Mouse (Mus musculus) midbrain, postnatal 0 days (tissue): ENCODE results near the gene Acss3. TPM values are rescaled to one million over a fixed set of nuclear protein-coding genes. Genes with fewer than 3 reads are reported as not detected.
A peak's percentile ranks its signal among the peaks of the same experiment; 100 is the strongest.

Experiments used
- ATAC-seq: fragments of 200-750 bp; cut with Nextera tagmentation; 2 replicates; pipeline ENCODE4 v1.8.0; 2017; ENCODE audit warnings: moderate number of reproducible peaks, mild to moderate bottlenecking, moderate TSS enrichment, moderate library complexity; ENCODE audit not compliant: low FRiP score
- DNase-seq: peaks from one replicate; pipeline ENCODE4 v3.0.0-alpha.2; 2015; ENCODE audit warnings: low spot score
- H3K27ac ChIP-seq: fragments of 300-500 bp; sonication (generic); 2 replicates; pipeline ENCODE4 v1.5.1; 2014; ENCODE audit warnings: low read depth, mild to moderate bottlenecking, low read length, mixed read lengths
- H3K27me3 ChIP-seq: fragments of 300-500 bp; sonication (generic); 2 replicates; pipeline ENCODE4 v1.6.1; 2014; ENCODE audit warnings: low read length, control low read depth, mixed read lengths; ENCODE audit not compliant: insufficient read depth
- H3K36me3 ChIP-seq: fragments of 300-500 bp; sonication (generic); 2 replicates; pipeline ENCODE4 v1.6.1; 2014; ENCODE audit warnings: low read length, control low read depth, mixed read lengths; ENCODE audit not compliant: insufficient read depth
- H3K4me1 ChIP-seq: fragments of 300-500 bp; sonication (generic); 2 replicates; pipeline ENCODE4 v1.6.1; 2014; ENCODE audit warnings: mild to moderate bottlenecking, control low read depth, antibody characterized with exemption, low read length, mixed read lengths; ENCODE audit not compliant: insufficient read depth
- H3K4me2 ChIP-seq: fragments of 300-500 bp; sonication (generic); 2 replicates; pipeline ENCODE4 v1.6.1; 2014; ENCODE audit warnings: low read depth, mild to moderate bottlenecking, low read length, mixed read lengths; ENCODE audit not compliant: poor library complexity, severe bottlenecking
- H3K4me3 ChIP-seq: fragments of 300-500 bp; sonication (generic); 2 replicates; pipeline ENCODE4 v1.5.1; 2014; ENCODE audit warnings: low read depth, mild to moderate bottlenecking, low read length, moderate library complexity
- H3K9ac ChIP-seq: fragments of 300-500 bp; sonication (generic); replicated peaks from 2 replicates; pipeline ENCODE4 v1.6.1; 2014; ENCODE audit warnings: mild to moderate bottlenecking, low read length, moderate library complexity, mixed read lengths; ENCODE audit not compliant: poor library complexity, severe bottlenecking
- H3K9me3 ChIP-seq: fragments of 300-500 bp; sonication (generic); 2 replicates; pipeline ENCODE4 v1.6.1; 2016; ENCODE audit warnings: low read length, control low read depth
- CTCF ChIP-seq: IDR thresholded peaks from 2 replicates; pipeline ENCODE4 v1.5.1; 2016; ENCODE audit warnings: antibody characterized with exemption, mild to moderate bottlenecking
- WGBS: fragments of 180-500 bp; shearing (Covaris S2); extraction: QIAGEN DNeasy Blood & Tissue Kit; methylation state at CpG from one replicate; pipeline ENCODE4 v1.1.7; 2014; 5-methylcytosine and 5-hydroxymethylcytosine counted together
- polyA plus RNA-seq: library from polyadenylated mRNA; unstranded; fragments of >200 nt; fragmentation: Nextera tagmentation; extraction: Ambion mirVana; gene quantifications from 2 replicates; pipeline ENCODE4 v1.2.1, GENCODE M21; 2015
- total RNA-seq: library from RNA; depleted of rRNA; stranded (reverse); fragments of >200 nt; gene quantifications from 2 replicates; pipeline ENCODE4 v1.2.3, GENCODE M21; 2014

Acss3 gene
- total and polyA plus RNA-seq, 2 experiments from 2014 or later, result 0.39 to 1.7 TPM

DNA sequence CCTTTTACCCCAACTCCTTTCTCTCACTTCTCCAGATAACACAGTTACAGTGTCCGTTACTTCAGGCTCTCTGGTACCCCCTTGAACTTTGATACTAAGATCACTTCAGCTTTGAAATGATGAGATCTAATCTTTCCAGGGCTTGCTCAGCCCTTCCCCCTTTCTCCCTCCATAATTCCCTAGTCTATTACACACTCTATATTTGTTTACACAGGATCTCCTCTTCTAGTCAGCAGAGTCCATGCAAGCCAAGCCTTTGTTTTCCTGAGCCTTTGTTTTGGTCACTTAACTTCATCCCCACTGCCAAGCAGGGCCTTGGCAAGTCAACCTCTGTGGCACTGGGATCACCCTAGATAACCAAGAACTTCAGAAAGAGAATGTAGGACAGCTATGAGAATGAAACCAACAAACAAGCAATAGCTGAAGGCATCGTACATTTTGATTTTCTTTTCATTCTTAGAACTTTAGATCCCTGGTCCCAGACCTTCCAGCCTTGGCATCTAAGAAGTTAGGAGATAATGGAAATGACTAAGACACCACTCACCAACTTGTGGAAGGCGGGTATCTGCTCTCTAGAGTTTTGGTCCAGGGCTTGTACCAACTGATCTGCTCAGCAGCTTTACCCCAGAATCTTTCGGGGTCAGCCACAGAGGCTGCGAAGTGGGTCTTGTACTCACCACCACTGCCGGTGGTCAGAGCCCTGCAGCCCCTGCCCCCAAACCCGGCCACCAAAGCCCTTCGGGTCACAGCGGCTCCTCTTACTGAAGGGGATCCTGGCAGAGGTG is 532 bp downstream of the Acss3 start:
- 18% methylated on average over 9 of the region's 9 CpGs for WGBS
- no peaks in the 10 kb centered on the region for H3K27me3 ChIP-seq
- no peaks in the 10 kb centered on the region for H3K9me3 ChIP-seq
- no peaks in the 10 kb centered on the region for H3K36me3 ChIP-seq
- no peak for TF ChIP-seq CTCF
- H3K4me2 ChIP-seq, result peak overlapping the region; percentile 54
- no peak for ATAC-seq
- DNase-seq, result no peak
- no peak overlapping the region for H3K27ac ChIP-seq
- H3K4me3 ChIP-seq, result peak overlapping the region; percentile 32
- 0 out of 2 replicates have a peak overlapping the region, but pooled peaks have one; percentile 33 for H3K9ac ChIP-seq
- 0 out of 2 replicates have a peak, but pooled peaks cover 2% of the 10 kb centered on the region for H3K4me1 ChIP-seq

DNA sequence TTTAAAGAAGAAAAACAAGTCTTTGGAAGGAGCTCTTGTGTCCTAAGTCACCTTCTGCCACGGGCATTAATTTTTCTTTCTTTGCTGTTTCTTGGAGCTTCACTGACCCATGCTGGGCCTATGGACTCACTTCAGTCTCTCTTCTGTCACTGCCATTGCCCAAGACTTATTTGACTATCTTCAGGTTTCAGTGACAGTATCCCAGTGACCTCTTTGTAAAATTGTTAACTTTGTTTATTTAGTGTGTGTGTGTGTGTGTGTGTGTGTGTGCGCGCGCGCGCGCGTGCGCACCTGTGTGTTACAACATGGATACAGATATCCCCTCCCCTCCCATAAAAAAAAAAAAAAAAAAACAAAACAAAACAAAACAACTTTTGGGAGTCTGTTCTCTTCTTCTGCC is 2.2 kb downstream of the Acss3 start:
- Histone ChIP-seq H3K4me3 (no peak overlapping the region), H3K27me3 (no peaks in the 10 kb centered on the region), H3K9me3 (no peaks in the 10 kb centered on the region), H3K27ac (no peak overlapping the region), H3K9ac (no peak overlapping the region), H3K4me2 (no peak overlapping the region), H3K4me1 (0 out of 2 replicates have a peak, but pooled peaks cover 2% of the 10 kb centered on the region), H3K36me3 (no peaks in the 10 kb centered on the region)
- no peak for TF ChIP-seq CTCF
- ATAC-seq (no peak), DNase-seq (no peak)
- 98% methylated on average over 9 of the region's 9 CpGs for WGBS

DNA sequence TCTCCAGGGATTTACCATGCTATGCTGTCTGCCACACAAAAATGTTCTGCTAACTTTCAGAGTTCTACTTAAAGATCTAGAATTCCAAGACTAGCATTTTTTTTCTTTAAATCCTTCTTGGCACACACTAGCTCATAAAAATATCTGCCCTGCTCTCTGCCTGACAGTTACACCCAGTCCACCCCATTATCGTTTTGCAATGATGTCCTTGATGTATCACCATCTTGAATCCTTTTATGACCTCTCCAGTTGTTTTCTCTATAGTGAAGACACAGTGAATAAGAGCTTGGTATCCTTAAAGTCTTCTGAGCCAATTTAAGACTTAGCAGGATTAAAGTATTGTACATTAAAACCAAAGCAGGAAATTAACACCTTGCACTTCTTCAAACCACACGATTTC is 4.3 kb downstream of the Acss3 start:
- TF ChIP-seq CTCF, result no peak
- H3K36me3 ChIP-seq, result no peaks in the 10 kb centered on the region

DNA sequence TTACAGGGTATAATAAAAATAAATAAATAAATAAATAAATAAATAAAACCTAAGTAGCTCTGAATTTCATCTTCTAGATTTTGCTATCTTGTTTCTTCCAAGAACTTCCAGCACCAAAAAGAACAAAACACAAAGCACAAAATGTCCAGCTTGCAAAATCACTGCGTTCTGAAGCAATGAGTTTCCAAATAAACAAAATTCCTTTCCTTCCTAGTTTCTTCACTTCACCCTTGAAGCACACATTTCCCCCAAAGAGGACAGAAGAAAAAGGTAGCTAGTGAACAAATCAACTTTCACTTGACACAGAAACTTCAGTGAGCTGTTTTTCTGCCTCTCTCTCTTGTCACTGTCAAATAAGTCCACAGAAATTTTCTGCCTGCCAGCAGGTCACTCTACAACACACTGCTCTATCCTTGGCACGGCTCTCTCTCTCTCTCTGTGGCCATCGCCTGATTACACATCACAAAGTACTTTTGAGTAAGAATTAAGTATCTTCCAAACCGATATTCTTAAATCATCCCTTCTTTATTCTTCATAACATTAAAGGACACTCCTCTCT is 6.7 kb downstream of the Acss3 start:
- H3K9ac ChIP-seq, result no peak overlapping the region
- no peaks in the 10 kb centered on the region for H3K9me3 ChIP-seq
- H3K4me2 ChIP-seq, result no peak overlapping the region
- WGBS, result 63% methylated on average over 4 of the region's 4 CpGs
- no peak overlapping the region for H3K4me3 ChIP-seq
- H3K36me3 ChIP-seq, result no peaks in the 10 kb centered on the region
- H3K27me3 ChIP-seq, result no peaks in the 10 kb centered on the region
- H3K4me1 ChIP-seq, result no peaks in the 10 kb centered on the region
- H3K27ac ChIP-seq, result no peak overlapping the region
- ATAC-seq, result no peak
- TF ChIP-seq CTCF, result no peak
- no peak for DNase-seq

More for the DNA sequence above, 4.3 kb downstream of the Acss3 start:
- ATAC-seq (no peak), DNase-seq (no peak)
- WGBS, result 84% methylated on average over 2 of the region's 2 CpGs
- Histone ChIP-seq H3K9ac (no peak overlapping the region), H3K27ac (no peak overlapping the region), H3K4me2 (no peak overlapping the region), H3K27me3 (no peaks in the 10 kb centered on the region), H3K4me1 (0 out of 2 replicates have a peak, but pooled peaks cover 2% of the 10 kb centered on the region), H3K4me3 (no peak overlapping the region), H3K9me3 (no peaks in the 10 kb centered on the region)

DNA sequence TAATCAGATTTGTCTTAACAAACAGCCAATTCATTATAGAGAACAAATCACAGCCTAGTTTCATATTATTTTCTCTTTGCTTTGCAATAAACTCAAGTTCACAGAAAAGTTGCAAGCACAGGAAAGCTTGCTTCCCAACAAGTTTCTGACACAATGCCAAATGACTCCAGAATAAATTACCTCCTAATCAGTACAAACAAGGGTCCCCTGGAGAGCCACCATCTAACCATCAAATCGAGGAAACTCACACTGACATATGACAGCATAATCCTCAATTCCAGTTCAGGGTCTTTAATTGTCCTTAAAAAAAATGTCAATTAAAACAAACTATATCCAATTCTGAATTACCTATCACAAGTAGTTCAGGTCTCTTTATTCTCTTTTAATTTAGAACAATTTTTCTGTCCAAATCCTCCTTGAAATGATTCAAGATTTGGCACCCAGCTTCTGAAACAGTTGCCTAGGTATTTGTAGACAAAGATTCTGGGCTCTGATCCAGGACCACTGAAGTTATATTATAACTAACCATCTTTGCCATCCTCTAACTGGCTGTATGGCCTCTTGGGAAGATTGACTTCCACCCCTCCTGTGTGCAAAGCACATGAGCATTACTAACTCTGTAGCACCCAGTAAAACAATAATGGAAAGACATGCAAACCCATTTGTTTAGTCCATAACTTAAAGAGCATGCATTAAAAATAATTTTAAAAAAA is 7.4 kb downstream of the Acss3 start:
- 6% methylated on average over 1 of the region's 1 CpGs for WGBS
- no peak overlapping the region for H3K9ac ChIP-seq
- H3K4me3 ChIP-seq, result no peak overlapping the region
- no peak for TF ChIP-seq CTCF
- H3K27ac ChIP-seq, result no peak overlapping the region
- DNase-seq (peak; percentile 72), ATAC-seq (no peak)
- no peak overlapping the region for H3K4me2 ChIP-seq
- no peaks in the 10 kb centered on the region for H3K36me3 ChIP-seq
- no peaks in the 10 kb centered on the region for H3K27me3 ChIP-seq
- no peaks in the 10 kb centered on the region for H3K4me1 ChIP-seq
- no peaks in the 10 kb centered on the region for H3K9me3 ChIP-seq

DNA sequence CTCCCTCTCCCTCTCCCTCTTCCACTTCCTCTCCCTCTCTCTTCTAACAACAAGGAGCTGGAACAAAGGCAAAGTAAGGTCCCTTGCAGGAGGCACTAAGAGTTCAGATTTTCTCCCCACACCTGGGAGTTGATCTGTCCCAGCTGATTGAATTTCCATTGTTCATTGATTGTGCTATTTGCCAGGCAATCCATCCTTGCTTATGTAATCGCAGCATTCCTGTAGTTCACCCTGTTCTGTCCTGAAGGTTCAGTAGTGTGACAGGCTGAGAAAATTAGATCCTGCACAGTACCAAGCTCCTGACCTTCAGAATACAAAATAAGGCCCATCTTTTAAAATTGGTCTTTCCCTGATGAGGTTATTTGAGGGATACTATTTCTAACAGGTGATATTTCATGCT is 8.3 kb downstream of the Acss3 start:
- WGBS, result 47% methylated on average over 1 of the region's 1 CpGs
- Histone ChIP-seq H3K27ac (no peak overlapping the region), H3K4me1 (no peaks in the 10 kb centered on the region), H3K9me3 (no peaks in the 10 kb centered on the region), H3K36me3 (no peaks in the 10 kb centered on the region), H3K4me2 (no peak overlapping the region), H3K4me3 (no peak overlapping the region), H3K27me3 (no peaks in the 10 kb centered on the region), H3K9ac (no peak overlapping the region)
- no peak for DNase-seq
- ATAC-seq, result no peak
- no peak for TF ChIP-seq CTCF
